Mouse (Mus musculus): ENCODE measurements around the gene Cnp. TPM values are rescaled to one million over a fixed set of nuclear protein-coding genes. Genes with fewer than 3 reads are reported as not detected.

Cnp gene
- polyA plus RNA-seq, 1 experiment from 2014 or later, result 31.7 TPM

- WGBS, result 83% methylated on average over 4 of the region's 4 CpGs
- H3K27me3 ChIP-seq, result no peaks in the 10 kb centered on the region
These were observed 23.4 kb downstream of the Cnp start for GRCm38 (mm10) chr11:100598074-100598473.

GRCm38 (mm10) chr11:100601372-100601771 lies 26.7 kb downstream of the Cnp start:
- H3K4me2 ChIP-seq (replicated peaks), result no peak overlapping the region
- no peaks in the 10 kb centered on the region for H3K27me3 ChIP-seq
- peaks cover 66% of the 10 kb centered on the region for H3K36me3 ChIP-seq
- no peak overlapping the region for H3K27ac ChIP-seq
- no peak for ATAC-seq (ENCODE audit: low FRiP score, low read depth)
- no peaks in the 10 kb centered on the region for H3K9me3 ChIP-seq
- H3K4me1 ChIP-seq, result peaks cover 6% of the 10 kb centered on the region
- no peak overlapping the region for H3K4me3 ChIP-seq
- 92% methylated on average over 3 of the region's 3 CpGs for WGBS
- H3K9ac ChIP-seq, result no peak overlapping the region

More at GRCm38 (mm10) chr11:100598074-100598473, 23.4 kb downstream of the Cnp start:
- Histone ChIP-seq H3K36me3 (peaks cover 91% of the 10 kb centered on the region), H3K4me1 (no peaks in the 10 kb centered on the region), H3K27ac (no peak overlapping the region), H3K4me3 (no peak overlapping the region), H3K9ac (no peak overlapping the region), H3K4me2 (replicated peaks) (no peak overlapping the region), H3K9me3 (no peaks in the 10 kb centered on the region)
- no peak for ATAC-seq (ENCODE audit: low FRiP score, low read depth)

GRCm38 (mm10) chr11:100603155-100603554 lies 28.5 kb downstream of the Cnp start:
- Histone ChIP-seq H3K4me2 (replicated peaks) (no peak overlapping the region), H3K27ac (no peak overlapping the region), H3K36me3 (peaks cover 49% of the 10 kb centered on the region), H3K4me3 (no peak overlapping the region), H3K4me1 (peaks cover 6% of the 10 kb centered on the region), H3K27me3 (no peaks in the 10 kb centered on the region), H3K9me3 (no peaks in the 10 kb centered on the region), H3K9ac (no peak overlapping the region)
- no peak for ATAC-seq (ENCODE audit: low FRiP score, low read depth)
- WGBS, result 92% methylated on average over 9 of the region's 9 CpGs

GRCm38 (mm10) chr11:100603813-100604212 lies 29.1 kb downstream of the Cnp start:
- ATAC-seq (ENCODE audit: low FRiP score, low read depth), result no peak
- no peak overlapping the region for H3K4me3 ChIP-seq
- no peak overlapping the region for H3K4me2 ChIP-seq (replicated peaks)
- H3K9ac ChIP-seq, result no peak overlapping the region
- WGBS, result 72% methylated on average over 8 of the region's 8 CpGs
- no peaks in the 10 kb centered on the region for H3K27me3 ChIP-seq
- no peaks in the 10 kb centered on the region for H3K9me3 ChIP-seq
- peaks cover 49% of the 10 kb centered on the region for H3K36me3 ChIP-seq
- H3K4me1 ChIP-seq, result peaks cover 6% of the 10 kb centered on the region
- H3K27ac ChIP-seq, result no peak overlapping the region

GRCm38 (mm10) chr11:100604321-100605005 lies 29.8 kb downstream of the Cnp start:
- Histone ChIP-seq H3K4me3 (no peak overlapping the region), H3K27me3 (no peaks in the 10 kb centered on the region), H3K4me1 (peaks cover 6% of the 10 kb centered on the region), H3K36me3 (peaks cover 43% of the 10 kb centered on the region), H3K9ac (no peak overlapping the region), H3K4me2 (replicated peaks) (no peak overlapping the region), H3K9me3 (no peaks in the 10 kb centered on the region), H3K27ac (peak overlapping the region; percentile 44; the same call in 1 of the 2 replicates)
- WGBS, result 72% methylated on average over 4 of the region's 4 CpGs
- ATAC-seq (ENCODE audit: low FRiP score, low read depth), result no peak

- Histone ChIP-seq H3K4me2 (replicated peaks) (no peak overlapping the region), H3K36me3 (peaks cover 33% of the 10 kb centered on the region), H3K9me3 (no peaks in the 10 kb centered on the region), H3K27ac (no peak overlapping the region), H3K4me3 (no peak overlapping the region), H3K9ac (no peak overlapping the region), H3K4me1 (peaks cover 10% of the 10 kb centered on the region), H3K27me3 (no peaks in the 10 kb centered on the region)
- whole genome bisulfite sequencing, result 93% methylated on average over 10 of the region's 10 CpGs
- no peak for ATAC-seq (ENCODE audit: low FRiP score, low read depth)
These were observed 30.7 kb downstream of the Cnp start for GRCm38 (mm10) chr11:100605451-100605850.

- 88% methylated on average over 6 of the region's 6 CpGs for WGBS
- peaks cover 22% of the 10 kb centered on the region for H3K36me3 ChIP-seq
- no peak for ATAC-seq (ENCODE audit: low FRiP score, low read depth)
These were observed 32.4 kb downstream of the Cnp start for GRCm38 (mm10) chr11:100607121-100607520.

GRCm38 (mm10) chr11:100608796-100609195 lies 34.1 kb downstream of the Cnp start:
- no peak overlapping the region for H3K27ac ChIP-seq

More at GRCm38 (mm10) chr11:100607121-100607520, 32.4 kb downstream of the Cnp start:
- Histone ChIP-seq H3K4me1 (peaks cover 10% of the 10 kb centered on the region), H3K4me3 (no peak overlapping the region), H3K27me3 (no peaks in the 10 kb centered on the region), H3K9ac (no peak overlapping the region), H3K4me2 (replicated peaks) (no peak overlapping the region), H3K27ac (no peak overlapping the region), H3K9me3 (no peaks in the 10 kb centered on the region)

GRCm38 (mm10) chr11:100609355-100609996 lies 34.8 kb downstream of the Cnp start:
- Histone ChIP-seq H3K4me3 (no peak overlapping the region), H3K36me3 (peaks cover 18% of the 10 kb centered on the region), H3K4me1 (peaks cover 5% of the 10 kb centered on the region), H3K9me3 (no peaks in the 10 kb centered on the region), H3K27ac (no peak overlapping the region), H3K9ac (no peak overlapping the region), H3K27me3 (no peaks in the 10 kb centered on the region), H3K4me2 (replicated peaks) (no peak overlapping the region)
- no peak for ATAC-seq (ENCODE audit: low FRiP score, low read depth)
- WGBS, result 84% methylated on average over 5 of the region's 5 CpGs

More at GRCm38 (mm10) chr11:100608796-100609195, 34.1 kb downstream of the Cnp start:
- Histone ChIP-seq H3K4me2 (replicated peaks) (no peak overlapping the region), H3K4me3 (no peak overlapping the region), H3K9me3 (no peaks in the 10 kb centered on the region), H3K9ac (no peak overlapping the region), H3K27me3 (no peaks in the 10 kb centered on the region), H3K36me3 (peaks cover 18% of the 10 kb centered on the region), H3K4me1 (peaks cover 10% of the 10 kb centered on the region)
- ATAC-seq (ENCODE audit: low FRiP score, low read depth), result no peak
- WGBS, result 79% methylated on average over 4 of the region's 4 CpGs

GRCm38 (mm10) chr11:100609997-100610680 lies 35.4 kb downstream of the Cnp start:
- H3K27ac ChIP-seq, result no peak overlapping the region
- WGBS, result 77% methylated on average over 9 of the region's 9 CpGs

GRCm38 (mm10) chr11:100611627-100612026 lies 36.9 kb downstream of the Cnp start:
- Histone ChIP-seq H3K4me1 (peaks cover 4% of the 10 kb centered on the region; the same call in 1 of the 2 replicates), H3K9ac (no peak overlapping the region), H3K4me3 (no peak overlapping the region), H3K36me3 (peaks cover 24% of the 10 kb centered on the region), H3K9me3 (no peaks in the 10 kb centered on the region), H3K4me2 (replicated peaks) (no peak overlapping the region), H3K27me3 (no peaks in the 10 kb centered on the region), H3K27ac (no peak overlapping the region)
- ATAC-seq (ENCODE audit: low FRiP score, low read depth), result no peak
- WGBS, result 84% methylated on average over 6 of the region's 6 CpGs

More at GRCm38 (mm10) chr11:100609997-100610680, 35.4 kb downstream of the Cnp start:
- Histone ChIP-seq H3K9ac (no peak overlapping the region; the same call in 1 of the 2 replicates), H3K4me3 (no peak overlapping the region), H3K4me1 (peaks cover 4% of the 10 kb centered on the region; the same call in 1 of the 2 replicates), H3K9me3 (no peaks in the 10 kb centered on the region), H3K27me3 (no peaks in the 10 kb centered on the region), H3K36me3 (peaks cover 18% of the 10 kb centered on the region), H3K4me2 (replicated peaks) (no peak overlapping the region)
- no peak for ATAC-seq (ENCODE audit: low FRiP score, low read depth)

- 85% methylated on average over 3 of the region's 3 CpGs for WGBS
- Histone ChIP-seq H3K4me3 (no peak overlapping the region), H3K9ac (no peak overlapping the region), H3K4me1 (peaks cover 13% of the 10 kb centered on the region), H3K27me3 (no peaks in the 10 kb centered on the region), H3K4me2 (replicated peaks) (no peak overlapping the region), H3K36me3 (peaks cover 22% of the 10 kb centered on the region), H3K9me3 (no peaks in the 10 kb centered on the region), H3K27ac (no peak overlapping the region)
- ATAC-seq (ENCODE audit: low FRiP score, low read depth), result no peak
These were observed 38.5 kb downstream of the Cnp start for GRCm38 (mm10) chr11:100613241-100613640.

Data from limb, embryonic 13.5 days (tissue).